Mouse (Mus musculus) heart, adult 11 months (tissue): ENCODE measurements around the gene Prrt2.

Source experiments
- DNase-seq: peaks from one replicate; pipeline ENCODE4 v3.0.0; 2022

The Prrt2 gene

DNA sequence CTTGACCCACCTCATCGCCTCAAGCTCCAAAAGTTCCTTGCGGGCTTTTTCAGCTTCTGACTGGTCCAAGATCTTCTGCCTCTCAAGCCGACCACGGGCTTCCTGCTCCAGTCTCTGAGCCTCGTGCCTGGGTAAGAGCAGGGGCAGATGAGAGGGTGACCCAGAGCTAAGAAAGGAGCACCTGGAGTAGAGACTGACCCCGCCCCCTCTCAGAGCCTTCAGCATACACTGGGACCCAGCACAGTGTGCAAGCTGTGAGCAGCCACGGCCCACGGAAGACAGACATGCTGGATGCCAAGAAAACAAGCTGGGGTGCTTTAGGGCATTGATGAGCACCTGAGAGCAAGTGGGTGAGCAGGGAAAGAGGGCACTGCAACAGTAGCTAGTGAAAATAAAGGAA lies 32.2 kb downstream of the Prrt2 start:
- DNase-seq, result no peak

DNA sequence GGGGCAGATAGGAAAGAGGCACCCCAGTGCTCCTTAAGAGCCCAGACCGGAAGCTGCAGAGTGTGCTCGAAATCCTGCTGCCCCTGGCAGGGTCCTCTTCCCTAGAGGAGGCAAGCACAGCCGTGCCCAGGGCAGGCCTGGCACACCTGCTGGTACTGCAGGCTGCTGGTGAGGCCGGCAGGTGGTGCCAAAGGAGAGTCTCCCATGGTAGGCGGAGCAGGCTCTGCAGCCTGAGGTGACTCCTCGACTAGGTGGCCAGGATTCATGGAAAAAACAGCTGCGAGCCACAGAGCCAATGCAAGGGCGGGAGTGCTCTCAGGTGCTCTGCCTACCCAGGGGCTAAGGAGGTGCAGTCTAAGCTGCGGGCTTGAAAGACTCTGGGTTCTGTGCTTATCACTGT lies 34.7 kb downstream of the Prrt2 start:
- peak; percentile 93 for DNase-seq

DNA sequence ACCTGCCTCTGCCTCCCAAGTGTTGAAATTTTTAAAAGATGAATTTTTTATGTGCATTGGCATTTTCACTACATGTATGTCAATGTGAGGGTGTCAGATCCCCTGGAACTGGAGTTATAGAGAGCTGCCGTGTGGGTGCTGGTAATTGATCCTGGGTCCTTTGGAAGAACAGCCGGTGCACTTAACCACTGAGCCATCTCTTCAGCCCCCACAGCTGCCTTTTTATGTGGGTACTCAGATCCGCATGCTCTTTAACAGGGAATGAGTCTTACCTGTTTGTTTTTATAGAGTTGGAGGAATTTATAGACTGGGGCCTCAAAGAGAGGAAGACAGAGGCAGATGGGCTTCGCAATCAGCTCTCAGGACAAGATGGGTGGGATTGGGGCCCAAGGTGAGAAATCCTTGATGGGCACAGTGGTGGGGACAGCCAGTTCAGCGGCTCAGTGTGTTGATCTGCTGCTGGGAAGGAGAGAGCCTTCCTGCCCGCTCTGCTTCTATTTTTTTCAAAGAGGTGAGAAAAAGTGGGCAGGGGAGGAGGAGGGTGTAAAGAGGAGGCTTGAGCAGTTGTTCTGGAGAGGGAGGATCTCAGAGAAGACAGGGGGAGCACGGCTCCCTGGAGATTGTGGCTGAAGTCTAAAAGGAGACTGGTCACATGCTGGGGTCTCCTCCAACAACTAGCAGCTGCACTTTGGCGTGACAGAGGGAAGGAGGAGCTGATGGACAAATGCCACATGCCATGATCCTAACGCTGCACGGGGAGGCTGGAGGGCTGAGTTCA lies 36.2 kb downstream of the Prrt2 start:
- DNase-seq, result no peak

DNA sequence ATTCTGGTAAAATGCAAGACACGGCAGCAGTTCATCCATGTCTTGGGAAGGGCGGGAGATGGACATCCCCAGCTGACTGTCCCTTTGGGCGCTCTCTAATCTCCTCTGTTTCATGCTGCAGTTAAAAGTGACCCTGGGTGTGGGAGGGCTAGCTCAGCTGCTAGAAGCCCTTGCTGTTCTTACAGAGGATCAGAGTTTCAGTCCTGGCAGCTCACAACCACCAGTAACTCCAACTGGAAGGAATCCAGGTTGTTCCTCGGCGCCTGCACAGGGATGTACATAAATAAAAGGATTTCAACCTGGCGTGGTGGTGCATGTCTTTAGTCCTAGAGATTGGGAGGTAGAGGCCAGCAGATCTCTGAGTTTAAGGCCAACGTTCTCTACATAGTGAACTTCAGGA lies 37.9 kb downstream of the Prrt2 start:
- DNase-seq, result no peak

DNA sequence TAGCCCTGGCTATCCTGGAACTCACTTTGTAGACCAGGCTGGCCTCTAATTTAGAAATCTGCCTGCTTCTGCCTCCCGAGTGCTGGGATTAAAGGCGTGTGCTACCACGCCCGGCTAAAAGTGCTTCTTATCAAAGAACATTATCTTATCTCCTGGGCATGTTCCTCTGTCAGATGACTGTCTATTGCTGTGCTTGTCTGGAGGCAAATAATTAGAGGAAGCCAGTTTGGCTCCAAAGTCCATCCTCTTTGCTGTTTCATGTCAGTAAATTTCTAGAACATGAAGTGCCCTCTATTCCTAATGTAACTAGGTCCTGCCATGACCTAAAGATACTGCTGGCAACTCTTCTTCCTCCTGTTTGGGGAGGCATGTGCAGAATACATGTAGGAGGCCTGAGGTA lies 39.0 kb downstream of the Prrt2 start:
- no peak for DNase-seq

DNA sequence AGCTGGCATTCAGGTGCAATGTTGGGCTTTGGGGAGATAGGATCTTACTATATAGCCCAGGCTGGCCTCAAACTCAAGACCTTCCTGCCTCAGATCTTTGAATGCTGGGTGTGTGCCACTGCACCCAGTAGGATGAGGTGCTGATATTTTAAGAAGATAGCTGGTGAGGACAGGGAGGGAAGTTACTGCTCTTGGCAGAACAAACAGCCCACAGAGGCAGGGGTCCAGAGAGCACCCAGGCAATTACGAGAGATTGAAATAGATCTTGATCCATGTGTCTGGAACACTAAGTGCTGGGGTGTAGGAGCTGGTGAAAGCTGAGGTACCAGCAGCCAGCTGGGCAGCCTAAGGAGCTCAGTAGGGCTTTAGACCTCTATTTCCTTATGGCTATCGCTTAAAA lies 39.4 kb downstream of the Prrt2 start:
- no peak for DNase-seq

DNA sequence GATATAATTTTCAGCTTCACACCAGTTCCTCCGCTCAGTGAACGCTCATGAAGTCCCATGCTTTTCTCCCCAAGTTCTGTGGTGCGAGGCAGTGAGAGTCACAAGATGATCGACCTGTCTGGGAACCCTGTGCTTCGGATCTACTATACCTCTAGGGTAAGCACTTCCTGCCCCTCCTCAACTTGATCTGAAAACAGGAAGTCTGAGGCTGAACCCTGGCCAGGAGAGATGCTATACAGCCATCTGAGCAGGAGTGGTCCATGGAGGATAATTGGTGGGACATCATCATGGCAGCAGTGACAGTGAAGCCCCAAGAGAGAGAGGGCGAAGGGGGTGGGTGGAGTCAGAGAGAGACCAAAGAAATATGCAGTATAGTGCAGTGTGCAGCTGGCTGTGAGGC lies 42.2 kb downstream of the Prrt2 start:
- DNase-seq, result no peak

DNA sequence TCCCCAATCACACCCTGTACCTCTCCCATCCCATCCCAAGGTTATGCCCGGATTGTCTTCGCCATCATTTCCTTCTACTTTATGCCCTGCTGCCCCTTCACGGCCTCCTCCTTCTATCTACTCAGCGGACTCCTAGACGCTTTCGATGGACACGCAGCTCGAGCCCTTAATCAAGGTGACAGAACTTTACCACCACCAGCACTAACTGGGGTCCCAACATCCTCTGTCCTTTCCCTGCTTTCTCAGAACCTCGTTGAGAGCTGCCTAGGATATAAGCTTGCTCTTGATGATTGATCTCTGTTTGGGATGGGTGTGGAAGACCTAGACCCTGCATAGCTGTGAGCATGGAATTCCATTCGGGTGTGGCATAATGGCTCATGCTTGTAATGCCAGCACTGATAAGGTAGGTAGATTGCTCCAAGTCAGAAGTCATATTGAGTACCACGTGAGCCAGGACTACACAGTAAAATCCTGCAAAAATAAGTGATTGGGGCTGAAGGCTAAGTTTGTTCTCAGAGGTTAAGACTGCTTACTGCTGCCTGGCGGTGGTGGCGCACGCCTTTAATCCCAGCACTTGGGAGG lies 44.0 kb downstream of the Prrt2 start:
- DNase-seq, result no peak

DNA sequence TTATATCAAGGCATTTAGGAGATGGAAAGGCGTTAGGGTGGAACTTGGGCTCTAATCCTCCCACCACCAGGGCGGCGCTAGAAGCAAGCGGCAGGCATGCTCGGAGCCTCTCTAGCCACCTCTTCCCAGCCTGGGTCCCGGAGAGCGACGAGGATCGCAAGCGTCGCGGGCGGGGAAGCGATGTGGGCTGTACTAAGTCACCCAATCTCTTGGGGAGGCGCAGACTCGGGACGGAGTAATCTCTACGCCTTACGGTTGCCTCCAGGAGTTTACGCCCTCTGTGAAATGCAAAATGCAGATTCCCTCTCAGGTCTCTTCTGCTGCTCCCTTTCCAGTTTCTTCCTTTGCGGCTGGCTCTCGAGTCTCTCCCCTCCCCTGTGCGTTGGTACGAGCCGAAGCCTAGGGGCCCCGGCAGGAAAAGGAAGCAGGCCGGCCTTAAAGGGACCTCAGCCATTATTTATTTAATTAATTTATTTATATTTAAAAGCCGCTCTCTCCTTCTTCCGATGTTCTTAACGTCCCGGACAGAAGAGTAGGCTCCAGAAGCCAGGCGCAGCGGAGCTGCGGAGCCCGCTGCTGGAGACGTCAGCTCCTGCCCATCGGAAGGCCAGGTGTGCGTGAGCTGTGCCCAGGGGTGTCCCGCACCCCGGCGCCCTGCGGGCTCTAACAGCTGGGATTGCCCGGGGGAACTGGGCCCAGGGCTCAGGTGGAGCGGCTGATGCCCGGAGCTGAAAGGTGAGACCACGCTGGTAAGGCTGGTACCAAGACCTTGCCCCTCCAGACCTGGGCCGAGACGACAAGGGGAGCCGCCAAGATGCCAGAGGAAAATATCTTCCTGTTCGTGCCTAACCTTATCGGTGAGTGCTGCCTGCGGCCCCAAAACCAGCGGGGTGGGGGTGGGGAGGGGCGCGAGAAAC lies 44.8 kb downstream of the Prrt2 start, which contains the start of gene Cdiptos:
Cdiptos (minus strand) TSS at position 149 of the 917 bp plus-strand sequence.
- peak; percentile 99 for DNase-seq

DNA sequence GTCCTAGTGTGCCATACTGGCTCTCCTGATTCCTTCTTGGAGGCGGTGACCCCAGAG lies 45.3 kb downstream of the Prrt2 start, which contains the start of gene Cdipt:
Cdipt (plus strand) TSS at position 22 of the 57 bp plus-strand sequence.
- no peak for DNase-seq

DNA sequence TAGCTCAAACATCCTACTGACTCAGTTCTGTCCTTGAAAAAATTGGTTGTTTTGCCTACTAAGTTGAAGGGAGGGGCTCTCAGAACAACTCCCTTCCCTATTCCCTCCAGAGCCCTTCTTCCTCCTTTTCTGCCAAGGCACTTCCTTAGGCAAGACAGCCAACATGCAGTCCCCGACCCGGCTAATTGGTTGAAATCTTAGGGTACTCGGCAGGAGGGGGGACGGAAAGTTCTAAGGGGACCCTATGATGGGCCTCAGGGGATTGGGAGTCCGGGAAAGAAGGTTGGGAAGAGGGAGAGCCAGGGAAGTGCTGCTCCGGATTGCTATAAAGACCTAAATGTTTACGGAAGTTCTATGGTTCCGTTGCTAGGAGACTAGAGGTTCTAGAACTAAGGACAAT lies 45.5 kb downstream of the Prrt2 start:
- peak; percentile 97 for DNase-seq
